Mouse (Mus musculus) lung, adult 2 months (tissue): Measurements from ENCODE around the gene Zfp422.
A peak's percentile ranks its signal among the peaks of the same experiment; 100 is the strongest.

Experiments
- CTCF ChIP-seq: fragments of 200-500 bp; IDR thresholded peaks from 2 replicates; pipeline ENCODE4 v1.5.1; 2011; ENCODE audit warnings: mild to moderate bottlenecking, low read length, control low read depth; ENCODE audit not compliant: insufficient read depth
- POLR2A ChIP-seq: fragments of 200-500 bp; IDR thresholded peaks from 2 replicates; pipeline ENCODE4 v1.6.1; 2011; ENCODE audit warnings: low read depth, mild to moderate bottlenecking, control low read depth, low read length, borderline replicate concordance; ENCODE audit errors: extremely low read depth

GRCm38 (mm10) chr6:116673471-116674282 is 44.9 kb upstream of the Zfp422 start, which contains the start of gene Rassf4:
- TF ChIP-seq POLR2A = peak; percentile 42; the same call in 1 of the 2 replicates
- no peak for TF ChIP-seq CTCF
